Mouse (Mus musculus) lung, adult 18-20 months (tissue): Measurements from ENCODE around the gene Bicc1.
A peak's percentile ranks its signal among the peaks of the same experiment; 100 is the strongest.

ENCODE experiments used
- DNase-seq, 2 experiments: peaks; one replicate each; pipeline ENCODE4 v3.0.0; 2022; ENCODE audit warnings: mixed read lengths in 2 of 2

Gene Bicc1

DNA sequence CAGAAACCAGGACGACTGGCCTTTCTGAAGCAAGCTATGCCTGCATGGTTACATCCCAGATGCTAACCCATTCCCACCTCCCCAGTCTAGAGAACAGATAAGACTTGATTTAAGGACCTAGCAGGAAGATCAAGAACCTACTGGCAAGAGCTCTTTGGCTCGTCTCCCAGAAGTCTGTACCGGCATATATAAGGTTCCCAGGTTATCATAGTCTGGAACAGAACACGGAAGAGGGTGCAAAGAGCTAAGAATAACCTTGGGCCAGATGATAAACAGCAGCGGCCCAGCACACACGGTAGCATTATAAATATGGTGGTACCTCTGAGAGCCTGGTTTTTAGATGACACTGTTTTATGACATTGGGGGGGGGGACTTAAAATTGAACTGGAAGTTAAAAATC is 217.9 kb downstream of the Bicc1 start:
- no peak for DNase-seq

DNA sequence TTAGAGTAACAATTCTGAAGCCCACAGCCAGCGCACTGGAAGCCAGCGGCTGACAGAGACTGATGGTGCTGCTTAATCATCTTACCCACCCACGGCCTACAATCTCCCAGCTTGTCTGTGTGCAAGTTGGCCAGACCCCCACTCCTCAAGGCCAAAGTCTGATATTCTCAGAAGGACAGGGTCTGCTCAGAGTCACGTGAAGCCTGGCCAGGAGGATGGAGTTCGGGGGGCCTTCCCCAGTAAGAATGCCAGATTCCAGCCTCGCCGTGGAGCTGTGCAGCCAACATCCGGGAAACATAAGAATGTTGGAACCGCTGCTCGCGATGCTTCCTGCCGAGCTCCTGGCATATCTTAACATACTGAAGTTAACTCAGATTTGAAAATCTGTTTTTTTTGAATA is 219.7 kb downstream of the Bicc1 start:
- DNase-seq: peak in 1 of 2 experiments; percentile 6

DNA sequence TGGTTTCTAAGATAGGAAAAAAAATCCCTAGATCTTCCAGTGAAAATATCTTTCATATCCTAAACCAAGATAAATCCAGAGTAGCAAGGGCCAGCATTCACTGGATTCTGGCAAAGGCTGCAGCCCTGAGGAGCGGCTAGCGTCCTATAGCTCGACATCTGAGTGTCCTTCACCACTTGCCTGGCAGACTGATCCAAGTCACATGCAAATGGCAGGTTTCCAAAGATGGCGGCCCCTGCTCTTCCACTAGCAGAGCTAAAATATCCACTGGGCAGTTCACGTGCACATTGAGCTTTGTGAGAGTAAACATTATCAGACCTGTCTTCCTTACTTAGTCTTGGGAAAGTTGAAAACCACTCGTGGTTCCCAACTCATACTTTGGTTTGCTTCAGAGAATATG is 222.1 kb downstream of the Bicc1 start:
- DNase-seq: no peak

DNA sequence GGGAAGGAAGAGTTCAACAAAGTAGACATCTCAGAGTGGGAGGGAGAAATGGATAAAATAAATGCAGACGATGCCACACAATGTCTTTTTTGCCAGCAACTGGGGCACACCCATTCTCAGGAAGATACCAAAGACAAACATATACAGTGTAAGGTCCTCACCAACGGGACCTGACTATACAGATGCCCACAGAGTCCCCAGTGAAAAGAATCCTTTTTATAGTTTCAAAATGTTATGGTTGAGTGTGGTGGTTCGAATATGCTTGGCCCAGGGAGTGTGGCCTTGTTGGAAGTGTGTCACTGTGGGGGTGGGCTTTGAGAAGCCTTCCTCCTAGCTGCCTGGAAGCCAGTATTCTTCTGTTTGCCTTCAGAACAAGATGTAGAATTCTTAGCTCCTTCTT is 223.5 kb downstream of the Bicc1 start:
- DNase-seq: no peak

DNA sequence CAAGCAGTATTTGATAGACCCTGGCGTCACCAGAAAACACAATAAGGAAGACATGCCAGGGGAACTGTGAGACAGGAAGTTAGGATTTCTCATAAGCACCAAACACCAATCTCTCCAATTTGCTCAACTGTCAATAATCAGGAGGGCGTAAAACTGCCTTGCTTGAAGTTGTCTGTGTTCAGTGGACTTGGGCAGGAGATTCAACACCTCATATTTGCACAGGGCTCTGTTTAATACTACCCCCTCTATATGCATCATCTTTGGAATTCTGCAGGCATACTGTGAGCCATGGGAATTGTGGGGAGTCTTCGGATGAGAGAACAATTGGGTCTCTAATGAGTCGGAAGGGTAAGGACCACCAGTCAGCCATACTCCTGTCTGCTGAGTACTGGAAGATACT is 233.4 kb downstream of the Bicc1 start:
- DNase-seq: no peak

DNA sequence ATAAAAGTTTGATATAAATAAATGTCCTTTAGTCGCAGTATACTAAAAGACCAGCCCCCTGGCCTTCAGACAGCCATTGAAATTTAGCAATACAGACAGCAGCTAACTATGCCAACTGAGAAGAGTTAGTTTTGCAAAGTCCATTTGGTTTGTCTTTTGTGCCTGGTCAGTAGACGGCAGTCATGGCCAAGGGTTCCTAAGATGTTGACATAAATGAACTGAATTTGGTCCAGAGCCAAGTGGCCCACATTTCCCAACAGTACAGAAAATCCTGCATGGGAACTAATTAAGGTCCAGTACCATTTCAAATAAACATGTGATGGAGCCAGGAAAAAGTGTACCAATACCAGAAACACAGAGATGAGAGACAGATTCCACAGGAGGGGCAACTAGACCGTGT is 235.2 kb downstream of the Bicc1 start:
- peak; percentile 33 to 48 for DNase-seq

DNA sequence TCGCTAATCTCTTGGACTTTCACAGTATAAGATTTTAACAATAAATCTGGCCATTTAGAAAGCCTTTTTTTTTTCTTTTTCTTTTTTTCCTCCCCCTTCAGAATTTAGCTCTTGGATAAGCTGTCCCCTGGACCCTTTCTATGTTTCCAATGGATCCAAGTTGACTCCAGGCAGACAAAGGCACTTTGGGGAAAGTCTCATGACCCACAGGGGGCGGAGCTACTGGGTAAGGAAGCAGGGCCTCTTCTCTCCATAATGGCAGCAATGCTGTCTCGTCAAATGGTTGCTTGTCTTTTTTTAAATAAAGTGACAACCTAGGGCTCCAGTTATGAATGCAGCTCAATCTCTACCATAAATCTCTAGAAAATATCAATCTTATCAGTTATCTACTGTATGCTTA is 235.6 kb downstream of the Bicc1 start:
- no peak for DNase-seq

DNA sequence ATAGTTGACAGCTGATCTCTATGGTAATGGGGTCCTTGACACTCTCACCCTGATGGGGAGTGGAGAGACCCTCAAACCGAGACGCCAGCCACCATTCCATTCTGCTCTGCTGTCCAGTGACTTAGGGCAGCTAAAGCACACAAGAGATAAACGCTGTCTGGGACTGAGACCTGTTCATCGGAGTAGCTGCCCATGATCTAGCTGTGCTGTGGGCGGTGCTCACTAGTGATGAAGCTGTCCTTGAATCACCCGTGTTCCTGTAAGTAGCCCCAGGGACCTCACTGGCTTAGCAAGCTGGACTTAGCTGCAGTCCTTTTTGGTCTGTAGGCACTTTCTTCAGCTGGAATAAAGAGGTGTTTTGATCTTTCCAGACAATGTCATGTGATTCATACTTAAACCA is 238.0 kb downstream of the Bicc1 start:
- DNase-seq: no peak

DNA sequence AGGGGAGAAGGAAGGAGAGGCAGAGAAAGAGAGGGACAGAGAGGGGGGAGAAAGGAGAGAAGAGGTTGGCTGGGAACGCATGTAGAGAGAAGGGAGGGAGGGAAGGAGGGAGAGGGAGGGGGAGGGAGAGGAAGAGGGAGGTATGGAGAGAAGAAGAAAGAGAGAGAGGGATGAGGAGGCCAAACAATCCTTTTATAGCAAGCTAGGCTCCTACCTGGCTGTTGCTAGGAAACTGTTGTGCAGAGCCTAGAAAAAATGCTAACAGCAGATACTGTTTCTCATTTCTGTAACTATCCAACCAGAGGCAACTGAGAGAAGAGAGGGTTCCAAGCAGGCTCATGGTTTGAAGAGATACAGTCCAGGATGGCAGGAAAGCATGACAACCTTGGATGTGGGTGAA is 239.6 kb downstream of the Bicc1 start:
- DNase-seq: no peak

DNA sequence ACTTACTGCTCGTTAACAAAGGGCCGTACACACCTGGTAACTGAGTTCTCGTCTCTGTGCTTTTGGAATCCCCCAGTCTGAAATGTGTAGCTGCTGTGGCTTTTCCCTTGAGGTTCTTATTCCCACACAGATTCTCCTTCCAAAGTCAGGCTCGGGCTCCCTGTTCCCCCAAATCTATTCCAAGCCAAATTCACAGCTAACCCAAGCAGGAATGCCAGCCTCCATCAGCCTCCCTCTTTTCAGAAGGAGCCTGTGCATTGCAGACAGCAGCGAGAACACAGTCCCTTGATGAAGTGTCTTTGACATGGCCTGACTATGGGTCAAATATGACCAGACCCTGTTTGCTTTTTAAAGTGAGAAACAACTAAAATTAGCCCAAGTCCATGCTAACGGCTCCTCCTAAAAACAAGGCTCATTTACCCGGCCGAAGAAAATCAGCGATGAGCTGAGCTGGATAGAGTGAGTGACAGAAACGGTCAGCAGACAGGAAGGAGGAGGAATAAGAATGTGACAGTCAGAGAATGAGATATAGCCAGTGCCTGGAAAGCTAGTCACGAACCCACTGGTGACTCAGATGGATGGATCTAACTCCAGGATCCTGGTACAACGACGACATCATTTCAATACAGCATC is 240.4 kb downstream of the Bicc1 start:
- DNase-seq: peak in 1 of 2 experiments; percentile 23

DNA sequence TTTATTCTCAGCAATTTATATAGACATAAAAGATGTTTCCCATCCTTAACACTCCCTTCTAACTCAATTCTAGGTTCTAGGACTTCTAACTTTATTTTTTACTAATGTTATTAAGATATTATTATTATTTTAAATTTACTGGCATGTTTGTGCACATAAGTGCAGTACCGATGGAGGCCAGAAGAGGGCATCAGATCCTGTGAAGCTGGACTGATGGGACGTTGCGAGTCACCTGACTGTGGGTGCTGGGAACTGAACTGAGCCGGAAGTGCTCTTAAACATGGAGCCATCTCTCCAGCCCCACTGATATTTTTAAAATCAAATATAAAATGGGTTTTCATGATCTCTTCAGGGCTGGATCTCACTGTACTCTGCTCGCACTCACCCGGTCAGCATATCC is 242.8 kb downstream of the Bicc1 start:
- DNase-seq: no peak

DNA sequence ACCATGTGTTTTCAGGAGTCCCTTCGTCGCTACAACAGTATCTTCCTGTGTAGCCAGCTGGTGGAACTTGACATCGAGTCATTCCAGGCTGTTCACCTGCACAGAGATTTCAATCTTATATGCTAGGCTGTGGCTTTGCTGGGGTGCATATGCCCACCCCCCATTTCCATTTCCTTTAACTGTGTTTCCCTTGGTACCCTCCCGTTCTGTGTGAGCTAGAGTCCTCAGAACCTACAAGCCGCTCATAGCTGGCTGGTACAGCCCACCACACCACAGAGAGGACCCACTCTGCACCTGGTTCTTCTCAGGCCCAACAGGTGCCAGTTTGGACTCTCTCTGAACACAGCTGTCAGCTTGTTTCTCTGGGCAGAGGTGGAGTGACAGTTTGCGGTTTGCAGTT is 244.4 kb downstream of the Bicc1 start:
- no peak for DNase-seq

DNA sequence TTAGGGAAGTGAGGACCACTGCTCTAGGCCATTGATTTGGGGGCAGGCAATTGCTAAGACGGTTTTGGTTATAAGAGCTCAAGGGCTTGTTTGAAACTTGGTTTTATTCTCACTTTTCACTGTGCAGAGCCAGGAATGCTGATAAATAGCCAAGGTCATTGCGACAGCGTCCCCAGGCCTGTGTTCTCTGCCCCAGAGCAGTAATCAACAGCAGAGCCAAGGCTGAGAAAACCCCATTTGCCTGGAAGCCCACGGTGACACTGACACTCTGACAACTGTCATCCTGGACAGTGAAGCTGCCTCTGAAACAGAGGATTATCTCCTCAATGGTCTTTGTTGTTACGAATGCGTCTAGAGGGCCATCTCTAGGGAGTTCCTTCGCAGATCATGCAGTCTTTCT is 255.6 kb downstream of the Bicc1 start:
- DNase-seq: peak in 1 of 2 experiments; percentile 10

DNA sequence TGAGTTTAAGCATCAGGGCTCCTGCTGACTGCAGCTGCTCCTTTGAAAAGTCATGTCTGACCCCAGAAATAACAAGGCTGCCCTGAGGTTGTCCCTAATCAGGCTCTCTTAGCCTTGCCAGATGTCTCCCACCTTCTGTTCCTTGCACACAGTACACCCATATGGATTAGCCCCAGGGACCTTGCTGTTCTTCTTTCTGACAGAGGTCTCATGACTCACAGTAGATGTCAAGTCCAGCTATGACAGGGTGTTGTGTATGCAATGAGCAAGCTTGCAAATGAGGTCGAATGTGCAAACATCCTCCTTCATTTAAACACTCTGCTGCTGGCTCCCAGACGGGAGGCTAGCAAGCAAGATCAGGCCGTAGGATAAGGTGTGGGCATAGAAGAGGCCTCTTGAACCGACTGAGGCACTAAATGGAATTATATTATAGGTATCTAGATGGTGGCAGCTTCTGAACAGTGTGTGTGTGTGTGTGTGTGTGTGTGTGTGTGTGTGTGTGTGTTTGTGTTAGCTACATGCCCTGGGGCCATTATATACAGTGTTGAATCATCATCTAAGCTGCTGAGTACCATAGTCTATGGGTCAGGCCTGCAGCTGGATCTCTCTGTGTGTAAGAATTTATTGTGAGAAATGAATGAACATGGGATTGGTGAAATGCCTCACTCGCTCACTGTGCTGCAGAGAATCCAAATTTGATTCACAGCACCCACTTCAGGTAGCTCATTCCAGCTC is 256.6 kb downstream of the Bicc1 start:
- DNase-seq: no peak

DNA sequence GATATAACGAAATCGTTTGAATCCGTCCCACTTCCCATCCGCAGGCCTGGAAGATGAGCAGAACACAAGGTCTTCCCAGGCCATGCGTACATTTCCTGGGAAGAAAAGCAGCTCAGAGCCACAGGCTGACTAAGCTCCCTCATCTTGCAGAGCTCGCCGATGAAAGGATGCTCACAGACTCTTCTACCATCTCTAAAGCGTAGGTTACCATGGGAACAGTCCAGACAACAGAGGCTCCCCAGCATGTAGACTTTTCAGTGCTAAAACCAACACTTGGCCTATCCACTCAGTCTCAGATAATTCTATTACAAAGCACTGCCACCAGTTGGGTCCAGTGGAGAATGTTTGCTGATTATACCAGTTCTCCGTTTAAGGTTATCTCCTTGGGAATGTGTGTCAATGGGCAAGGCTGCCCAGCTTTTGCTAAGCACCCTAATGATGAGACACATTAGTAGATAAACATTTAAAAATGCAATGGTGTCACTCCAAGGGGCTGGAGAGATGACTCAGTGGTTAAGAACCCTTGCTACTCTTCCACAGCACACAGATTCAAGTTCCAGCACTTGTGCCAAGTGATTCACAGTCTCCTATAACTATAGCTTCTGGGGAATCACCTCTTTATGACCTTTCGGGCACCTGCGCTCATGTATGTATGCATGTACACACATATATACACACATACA is 258.2 kb downstream of the Bicc1 start:
- DNase-seq: no peak

DNA sequence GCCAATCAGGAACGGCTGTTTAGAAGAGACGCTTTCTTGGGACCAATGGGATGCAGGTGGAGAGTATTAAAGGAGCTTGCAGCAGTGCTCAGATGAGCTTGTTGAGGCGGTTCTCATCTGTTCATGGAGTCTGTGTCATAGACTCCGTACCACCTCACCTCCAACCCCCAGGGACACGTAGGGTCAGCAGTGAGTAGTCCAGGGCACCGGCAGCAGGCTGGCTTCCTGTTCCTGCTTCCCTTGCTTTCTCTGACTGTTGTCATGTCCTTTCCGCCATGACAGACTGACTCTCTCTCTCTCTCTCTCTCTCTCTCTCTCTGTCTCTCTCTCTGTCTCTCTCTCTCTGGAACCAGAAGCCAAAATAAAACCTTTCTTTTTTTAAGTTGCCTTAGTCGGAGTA is 263.6 kb downstream of the Bicc1 start:
- DNase-seq: no peak

DNA sequence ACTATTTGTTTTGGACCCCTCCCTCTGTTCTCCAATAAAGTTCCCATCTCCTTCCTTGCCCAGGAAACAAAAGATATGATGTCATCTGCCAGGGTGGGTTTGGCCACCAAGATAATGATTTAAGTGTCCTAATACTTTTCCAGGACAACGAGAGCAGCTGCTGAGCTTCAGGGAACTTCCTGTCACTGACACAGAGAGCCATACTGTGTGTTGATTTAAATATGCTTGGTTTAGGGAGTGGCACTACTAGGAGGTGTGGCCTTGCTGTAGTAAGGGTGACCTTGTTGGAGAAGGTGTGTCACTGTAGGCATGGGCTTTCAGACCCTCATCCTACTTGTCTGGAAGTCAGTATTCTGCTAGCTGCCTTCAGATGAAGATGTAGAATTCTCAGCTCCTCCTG is 281.5 kb downstream of the Bicc1 start:
- no peak for DNase-seq

DNA sequence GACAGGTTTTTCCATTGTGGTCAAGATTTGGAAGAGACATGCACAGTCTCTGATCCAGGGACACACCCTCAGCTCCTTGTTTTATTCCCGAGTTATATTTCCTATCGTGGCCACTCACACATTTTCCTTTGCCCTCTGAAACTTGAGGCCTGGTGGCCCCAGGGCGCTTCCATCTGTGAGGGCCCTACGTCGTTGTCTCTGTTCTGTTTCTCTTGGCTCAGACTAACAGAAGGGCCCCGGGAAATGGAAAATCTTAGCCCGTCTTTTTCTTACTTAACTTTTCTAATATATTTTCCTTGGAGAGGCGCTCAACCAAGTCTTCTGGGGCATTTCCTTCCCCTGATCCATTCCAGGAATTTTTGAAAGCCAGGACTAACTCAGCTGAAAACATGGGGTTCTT is 281.9 kb downstream of the Bicc1 start:
- DNase-seq: no peak

DNA sequence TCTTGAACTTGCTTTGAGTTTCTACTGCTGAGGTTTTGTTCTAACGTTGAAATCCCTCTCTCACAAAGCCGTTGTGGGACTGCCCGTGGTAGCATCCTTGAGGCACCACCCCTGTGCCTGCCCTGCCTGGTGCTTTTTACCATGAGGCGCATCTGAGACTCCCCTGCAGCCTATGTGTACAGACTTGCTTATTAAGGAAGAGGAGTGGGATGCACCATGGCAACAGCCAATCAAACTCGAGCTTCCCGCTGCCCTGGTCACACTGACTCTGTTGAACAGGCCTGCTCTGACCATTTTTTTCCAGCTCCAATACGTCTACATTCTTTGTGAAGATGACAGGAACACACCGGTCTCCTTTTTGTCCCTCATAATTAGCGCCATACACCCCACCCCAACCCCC is 283.0 kb downstream of the Bicc1 start:
- DNase-seq: no peak

DNA sequence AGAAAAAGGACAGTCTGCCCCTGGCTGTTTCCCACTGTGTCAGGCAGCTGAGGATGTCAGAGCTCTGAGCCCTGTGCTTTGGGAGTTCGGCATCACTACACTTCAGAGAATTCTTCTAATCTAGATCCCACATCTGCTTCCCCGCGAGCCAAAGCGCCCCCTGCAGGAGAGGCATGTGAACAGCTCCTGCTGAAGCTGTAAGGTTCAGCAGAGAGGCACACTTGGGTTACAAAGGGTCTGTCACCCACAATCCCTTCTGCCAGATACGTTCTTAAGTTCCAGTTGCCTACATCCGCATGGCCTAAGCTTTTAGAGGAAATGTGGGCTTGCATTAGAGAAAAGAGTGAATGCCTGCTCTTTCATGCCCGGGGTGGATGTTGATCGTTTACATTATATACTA is 283.4 kb downstream of the Bicc1 start:
- no peak for DNase-seq

DNA sequence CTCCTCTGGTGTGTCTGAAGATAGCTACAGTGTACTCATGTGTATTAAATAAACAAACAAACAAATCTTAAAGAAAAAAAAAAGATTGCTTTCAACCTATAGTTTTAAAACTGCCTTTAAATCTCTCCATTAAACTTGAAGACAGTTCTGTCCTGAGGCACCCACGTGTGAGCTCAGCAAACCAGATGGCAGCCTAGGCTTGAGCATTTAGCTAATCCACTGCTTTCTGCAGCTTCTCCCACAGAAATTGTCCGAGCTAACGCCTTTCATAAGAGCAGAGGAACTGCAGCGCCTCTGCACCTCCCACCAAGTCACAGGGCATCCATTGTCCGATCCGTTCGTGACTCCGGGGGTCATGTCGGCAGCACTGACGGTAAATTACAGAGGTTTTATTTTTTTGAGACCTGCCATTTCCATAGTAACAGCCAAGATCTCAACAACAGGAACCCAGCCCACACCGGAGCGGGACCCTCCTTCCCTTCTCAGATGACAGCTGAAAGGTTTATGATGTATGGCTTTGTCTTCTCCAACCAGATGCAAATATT is 284.4 kb downstream of the Bicc1 start:
- DNase-seq: no peak
